Mouse (Mus musculus) hindbrain, embryonic 16.5 days (tissue): Measurements from ENCODE around the gene Phpt1. TPM values are rescaled to one million over a fixed set of nuclear protein-coding genes. Genes with fewer than 3 reads are reported as not detected.

Experiments used
- ATAC-seq: fragments of 200-750 bp; cut with Nextera tagmentation; 2 replicates; pipeline ENCODE4 v1.8.0; 2017; ENCODE audit warnings: moderate TSS enrichment, moderate library complexity
- H3K27ac ChIP-seq: fragments of 300-500 bp; sonication (generic); 2 replicates; pipeline ENCODE4 v1.5.1; 2014; ENCODE audit warnings: low read depth, mild to moderate bottlenecking, control low read depth, low read length, moderate library complexity
- H3K27me3 ChIP-seq: fragments of 300-500 bp; sonication (generic); replicated peaks from 2 replicates; pipeline ENCODE4 v1.6.1; 2014; ENCODE audit warnings: low read length; ENCODE audit not compliant: control insufficient read depth, insufficient read depth
- H3K36me3 ChIP-seq: fragments of 300-500 bp; sonication (generic); 2 replicates; pipeline ENCODE4 v1.6.1; 2014; ENCODE audit warnings: mild to moderate bottlenecking, low read length, moderate library complexity, mixed read lengths; ENCODE audit not compliant: control insufficient read depth, insufficient read depth
- H3K4me1 ChIP-seq: fragments of 300-500 bp; sonication (generic); 2 replicates; pipeline ENCODE4 v1.6.1; 2014; ENCODE audit warnings: low read depth, low read length; ENCODE audit not compliant: control insufficient read depth, insufficient read depth
- H3K4me2 ChIP-seq: fragments of 300-500 bp; sonication (generic); 2 replicates; pipeline ENCODE4 v1.6.1; 2014; ENCODE audit warnings: mild to moderate bottlenecking, low read length, control low read depth, moderate library complexity
- H3K4me3 ChIP-seq: fragments of 300-500 bp; sonication (generic); 2 replicates; pipeline ENCODE4 v1.5.1; 2014; ENCODE audit warnings: mild to moderate bottlenecking, low read length, control low read depth, moderate library complexity
- H3K9ac ChIP-seq: fragments of 300-500 bp; sonication (generic); 2 replicates; pipeline ENCODE4 v1.6.1; 2014; ENCODE audit warnings: low read depth, mild to moderate bottlenecking, control low read depth, low read length, moderate library complexity
- H3K9me3 ChIP-seq: fragments of 300-500 bp; sonication (generic); 2 replicates; pipeline ENCODE4 v1.6.1; 2014; ENCODE audit warnings: mild to moderate bottlenecking, low read length, moderate library complexity; ENCODE audit not compliant: control insufficient read depth
- WGBS: fragments of 180-500 bp; shearing (Covaris S2); extraction: QIAGEN DNeasy Blood & Tissue Kit; methylation state at CpG from one replicate; pipeline ENCODE4 v1.1.7; 2014; 5-methylcytosine and 5-hydroxymethylcytosine counted together
- polyA plus RNA-seq: library from polyadenylated mRNA; unstranded; fragments of >200 nt; fragmentation: Nextera tagmentation; extraction: Ambion mirVana; gene quantifications from 2 replicates; pipeline ENCODE4 v1.2.1, GENCODE M21; 2015

Gene Phpt1
- polyA plus RNA-seq, 1 experiment from 2014 or later: 178 TPM

DNA sequence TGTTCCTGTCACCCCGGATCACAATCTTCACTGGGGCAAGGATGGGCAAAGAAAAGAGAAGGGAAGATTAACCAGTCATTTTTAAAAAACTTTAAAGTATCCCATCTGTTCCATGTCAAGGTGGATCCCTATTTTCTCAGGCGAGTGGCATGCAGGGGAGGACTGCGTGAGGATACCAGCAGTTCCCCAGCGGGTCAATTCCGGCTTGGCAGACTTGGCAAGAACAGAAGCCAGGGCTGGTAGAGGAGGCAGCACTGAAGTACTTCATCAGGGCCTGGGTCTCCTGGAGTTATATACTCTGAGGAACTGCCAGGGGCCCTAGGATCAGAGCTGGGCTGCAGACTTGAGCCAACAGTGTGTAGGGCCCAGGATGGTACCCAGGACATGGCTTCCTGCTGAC, 27.5 kb upstream of the Phpt1 start:
- ATAC-seq: no peak
- Histone ChIP-seq H3K4me2 (no peak overlapping the region), H3K27me3 (no peaks in the 10 kb centered on the region), H3K27ac (no peak overlapping the region), H3K4me3 (no peak overlapping the region), H3K9me3 (no peaks in the 10 kb centered on the region), H3K4me1 (peaks cover 16% of the 10 kb centered on the region), H3K36me3 (peaks cover 35% of the 10 kb centered on the region), H3K9ac (no peak overlapping the region)
- 91% methylated on average over 5 of the region's 5 CpGs for WGBS

DNA sequence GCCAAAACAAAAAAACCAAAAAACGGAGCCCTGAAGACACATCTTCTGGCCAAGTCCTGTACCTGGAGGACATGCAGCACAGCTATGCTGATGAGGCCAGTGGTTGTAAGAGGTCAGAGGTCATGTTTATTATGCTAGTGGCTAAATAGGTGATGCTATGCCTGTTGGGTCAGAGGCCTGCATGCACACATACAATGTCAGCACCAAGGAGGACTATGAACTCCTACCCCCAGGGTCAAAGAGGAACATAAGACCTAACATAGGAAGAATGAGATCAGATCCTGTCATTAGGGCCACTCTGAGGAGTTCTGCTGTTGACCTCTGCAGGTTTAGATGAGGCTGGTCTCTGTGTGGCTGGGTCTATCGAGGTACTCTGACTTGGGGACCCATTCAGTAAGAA, 25.0 kb upstream of the Phpt1 start:
- Histone ChIP-seq H3K4me2 (no peak overlapping the region), H3K36me3 (peaks cover 58% of the 10 kb centered on the region), H3K4me3 (no peak overlapping the region), H3K27ac (no peak overlapping the region), H3K9me3 (no peaks in the 10 kb centered on the region), H3K9ac (no peak overlapping the region), H3K4me1 (no peaks in the 10 kb centered on the region), H3K27me3 (no peaks in the 10 kb centered on the region)
- no peak for ATAC-seq
- WGBS: 86% methylated on average over 2 of the region's 2 CpGs

DNA sequence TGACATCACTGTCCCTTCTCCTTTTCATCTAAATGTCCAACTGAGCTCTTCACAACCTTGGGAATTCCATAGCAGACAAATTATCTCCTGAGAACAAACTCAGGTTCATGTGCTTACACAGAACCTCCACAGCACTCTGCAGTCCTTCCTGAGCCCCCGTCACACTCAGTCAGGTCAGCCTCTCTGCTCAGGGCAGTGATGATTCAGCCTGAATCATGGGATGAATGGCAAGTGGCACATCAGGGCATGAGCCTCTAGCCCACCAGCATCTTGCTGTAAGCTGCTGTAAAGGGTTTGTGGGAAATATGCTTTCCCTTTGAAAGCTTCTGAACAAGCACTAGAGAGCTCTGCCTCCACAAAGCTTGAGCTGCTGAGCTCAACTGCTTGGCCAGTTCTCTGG, 23.7 kb upstream of the Phpt1 start:
- Histone ChIP-seq H3K27me3 (no peaks in the 10 kb centered on the region), H3K4me1 (no peaks in the 10 kb centered on the region), H3K9ac (no peak overlapping the region), H3K4me3 (no peak overlapping the region), H3K36me3 (peaks cover 60% of the 10 kb centered on the region), H3K9me3 (no peaks in the 10 kb centered on the region), H3K4me2 (no peak overlapping the region), H3K27ac (no peak overlapping the region)
- ATAC-seq: no peak
- WGBS: 100% methylated on average over 1 of the region's 1 CpGs

DNA sequence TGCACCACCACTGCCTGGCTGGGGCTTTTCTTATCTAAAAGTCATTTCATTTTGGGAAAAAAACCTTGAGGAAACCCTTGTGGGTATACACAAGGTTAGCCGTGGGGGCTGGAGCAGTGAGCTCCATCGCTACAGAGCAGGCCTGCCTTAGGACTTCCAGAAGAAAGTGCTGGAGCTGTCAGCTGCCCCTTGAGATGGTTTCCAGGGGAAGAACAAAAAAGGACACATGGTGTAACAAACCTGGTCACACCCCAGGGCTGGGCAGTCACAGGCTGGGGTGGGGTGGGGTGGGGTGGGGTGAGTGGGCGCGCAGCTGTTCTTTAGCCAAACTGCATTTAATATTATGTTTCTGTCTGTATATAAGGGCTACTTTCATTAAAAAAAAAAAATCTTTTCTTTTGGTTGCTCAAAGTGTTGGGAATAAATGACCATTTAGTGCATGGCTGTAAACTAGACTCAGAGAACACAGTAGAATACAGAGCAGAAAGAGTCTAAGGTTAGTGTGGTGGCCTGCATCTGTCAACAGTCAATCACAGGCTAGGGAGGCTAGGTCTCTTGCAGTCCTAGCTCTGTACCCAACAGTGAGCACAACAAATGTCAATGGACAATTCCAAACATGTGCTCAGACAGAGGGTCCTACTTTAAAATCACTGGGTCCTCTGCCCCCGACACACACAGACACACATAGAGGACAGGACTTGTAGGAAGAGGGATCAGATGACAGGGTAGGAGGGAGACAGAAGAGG, 21.9 kb upstream of the Phpt1 start:
- Histone ChIP-seq H3K4me1 (no peaks in the 10 kb centered on the region), H3K36me3 (peaks cover 70% of the 10 kb centered on the region), H3K27ac (no peak overlapping the region), H3K4me3 (no peak overlapping the region), H3K9ac (no peak overlapping the region), H3K9me3 (no peaks in the 10 kb centered on the region), H3K4me2 (no peak overlapping the region), H3K27me3 (no peaks in the 10 kb centered on the region)
- WGBS: 95% methylated on average over 5 of the region's 5 CpGs
- no peak for ATAC-seq

DNA sequence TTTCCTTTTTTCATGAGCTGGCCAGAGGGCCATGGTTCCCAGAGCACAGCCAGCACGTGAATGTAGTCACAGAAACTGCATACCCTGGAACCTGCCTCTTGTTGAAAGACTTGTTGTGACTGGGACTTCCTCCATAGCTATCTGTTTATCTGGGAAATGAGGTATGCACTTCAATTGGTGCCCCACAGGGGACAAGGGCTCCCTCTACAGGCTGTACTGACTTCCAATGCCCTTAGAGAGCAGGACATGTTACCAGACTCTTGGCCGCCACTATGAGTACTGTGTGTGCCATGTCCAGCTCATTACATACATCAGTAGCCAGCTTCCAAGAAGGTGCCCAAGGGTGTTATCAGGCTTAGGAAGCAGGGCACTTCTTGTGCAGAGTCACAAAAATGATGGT, 16.8 kb upstream of the Phpt1 start:
- H3K27ac ChIP-seq: no peak overlapping the region
- H3K9ac ChIP-seq: no peak overlapping the region
- no peaks in the 10 kb centered on the region for H3K27me3 ChIP-seq
- peaks cover 41% of the 10 kb centered on the region for H3K36me3 ChIP-seq
- H3K4me3 ChIP-seq: no peak overlapping the region
- WGBS: 90% methylated on average over 2 of the region's 2 CpGs
- H3K4me2 ChIP-seq: no peak overlapping the region
- no peak for ATAC-seq
- no peaks in the 10 kb centered on the region for H3K4me1 ChIP-seq
- no peaks in the 10 kb centered on the region for H3K9me3 ChIP-seq

DNA sequence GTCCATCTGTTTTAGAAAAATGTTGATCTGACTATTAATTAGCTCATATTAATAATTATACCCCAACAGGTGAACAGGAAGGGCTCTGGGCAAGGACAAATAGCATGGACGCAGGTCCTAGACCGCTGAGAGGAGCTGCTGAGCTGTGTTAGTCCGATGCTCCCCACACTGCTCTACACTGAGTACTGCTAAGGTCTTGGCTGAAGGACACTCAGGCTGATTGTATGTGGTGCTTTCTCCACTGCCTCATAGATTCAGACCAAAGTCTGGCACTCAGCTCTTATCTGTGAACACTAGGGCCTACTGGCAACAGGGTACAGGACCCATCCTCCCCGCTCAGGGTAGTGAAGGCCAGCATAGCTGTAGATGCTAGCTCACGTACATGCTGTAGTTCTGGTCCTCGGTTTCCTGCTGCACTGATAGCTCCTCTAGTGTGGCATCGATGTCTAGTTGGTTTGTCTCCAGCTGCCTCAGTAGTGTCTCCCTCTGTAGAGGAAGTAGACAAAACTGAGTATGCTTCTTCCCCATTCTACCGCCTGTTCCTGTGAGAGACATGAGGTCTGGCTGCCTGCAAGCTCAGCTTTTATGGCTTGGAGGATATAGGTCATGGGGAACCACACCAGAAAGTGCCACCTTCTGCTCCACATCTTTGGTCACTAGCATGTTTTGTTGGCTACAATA, 13.3 kb upstream of the Phpt1 start:
- no peak overlapping the region for H3K4me3 ChIP-seq
- H3K4me1 ChIP-seq: no peaks in the 10 kb centered on the region
- H3K27me3 ChIP-seq: no peaks in the 10 kb centered on the region
- H3K9me3 ChIP-seq: no peaks in the 10 kb centered on the region
- ATAC-seq: no peak
- no peak overlapping the region for H3K27ac ChIP-seq
- WGBS: 97% methylated on average over 8 of the region's 8 CpGs
- peaks cover 33% of the 10 kb centered on the region for H3K36me3 ChIP-seq
- no peak overlapping the region for H3K9ac ChIP-seq
- no peak overlapping the region for H3K4me2 ChIP-seq

DNA sequence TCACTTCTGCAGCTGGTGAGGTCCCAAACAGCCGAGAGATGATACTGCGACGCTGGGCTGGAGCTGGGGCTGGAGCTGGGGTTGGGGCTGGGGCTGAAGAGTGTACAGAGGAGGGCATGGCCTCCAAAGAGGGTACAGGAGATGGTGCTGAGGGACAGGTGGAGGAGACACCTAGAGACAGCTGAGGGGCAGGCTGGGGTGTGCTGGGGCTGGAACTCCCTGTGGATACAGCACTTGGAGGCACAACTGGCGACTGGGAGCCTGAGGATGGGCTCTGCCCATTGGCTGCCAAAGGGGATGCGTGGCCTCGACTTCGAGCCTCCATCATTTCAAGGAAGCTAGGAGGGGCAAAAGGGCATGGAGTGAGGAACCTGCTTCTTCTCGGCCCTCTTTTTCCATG, 12.3 kb upstream of the Phpt1 start:
- Histone ChIP-seq H3K4me3 (no peak overlapping the region), H3K36me3 (peaks cover 30% of the 10 kb centered on the region), H3K9ac (no peak overlapping the region), H3K4me2 (no peak overlapping the region), H3K4me1 (peaks cover 6% of the 10 kb centered on the region), H3K9me3 (no peaks in the 10 kb centered on the region), H3K27me3 (no peaks in the 10 kb centered on the region), H3K27ac (no peak overlapping the region)
- no peak for ATAC-seq
- WGBS: 94% methylated on average over 8 of the region's 8 CpGs

DNA sequence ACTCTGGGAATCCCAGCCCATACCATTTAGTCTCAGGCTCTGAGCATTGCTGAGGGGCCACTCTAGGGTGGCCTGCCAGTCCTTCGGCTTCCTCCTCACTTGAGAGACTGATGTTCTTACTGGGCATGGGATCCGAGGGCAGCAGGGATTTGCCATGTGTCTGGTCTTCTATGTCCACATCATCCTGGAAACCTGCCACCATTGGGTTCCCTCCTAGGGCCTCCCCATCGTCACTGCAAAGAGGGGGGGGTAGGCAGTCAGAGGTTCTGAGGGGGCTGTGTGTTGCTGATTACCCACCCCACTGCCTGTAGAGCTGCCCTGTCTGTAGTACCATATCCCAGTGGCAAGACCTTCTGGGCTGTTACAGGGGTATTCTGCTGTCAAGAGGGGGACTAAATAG, 10.6 kb upstream of the Phpt1 start:
- Histone ChIP-seq H3K36me3 (peaks cover 20% of the 10 kb centered on the region), H3K4me2 (no peak overlapping the region)

DNA sequence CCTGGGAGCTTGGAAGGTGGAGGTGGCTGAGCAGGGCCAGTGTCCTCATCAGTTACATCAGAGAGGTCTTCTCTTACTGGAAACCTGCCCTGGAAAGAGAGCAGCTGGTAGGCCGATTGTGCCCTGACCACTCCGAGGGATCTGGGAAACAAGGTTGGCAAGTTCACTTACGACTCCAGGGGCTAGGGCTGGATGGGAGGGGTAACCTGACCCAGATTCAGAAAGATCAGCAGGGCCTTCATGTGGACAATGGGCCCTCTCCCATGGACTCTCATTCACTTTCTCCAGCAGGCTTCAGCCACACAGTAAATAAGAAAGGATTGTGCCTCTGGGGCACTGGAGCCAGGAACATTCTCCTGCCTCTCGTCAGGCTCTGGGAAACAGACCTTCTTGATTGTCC, 9.8 kb upstream of the Phpt1 start:
- no peak overlapping the region for H3K4me3 ChIP-seq
- peaks cover 20% of the 10 kb centered on the region for H3K36me3 ChIP-seq
- ATAC-seq: no peak
- H3K27me3 ChIP-seq: peaks cover 10% of the 10 kb centered on the region
- H3K4me2 ChIP-seq: no peak overlapping the region
- no peak overlapping the region for H3K9ac ChIP-seq
- WGBS: 86% methylated on average over 4 of the region's 4 CpGs
- H3K27ac ChIP-seq: no peak overlapping the region
- H3K9me3 ChIP-seq: no peaks in the 10 kb centered on the region
- peaks cover 28% of the 10 kb centered on the region for H3K4me1 ChIP-seq

More for the DNA sequence above, 10.6 kb upstream of the Phpt1 start:
- Histone ChIP-seq H3K9ac (no peak overlapping the region), H3K4me1 (peaks cover 20% of the 10 kb centered on the region), H3K4me3 (no peak overlapping the region), H3K27ac (no peak overlapping the region), H3K27me3 (peaks cover 3% of the 10 kb centered on the region), H3K9me3 (no peaks in the 10 kb centered on the region)
- no peak for ATAC-seq
- WGBS: 88% methylated on average over 3 of the region's 3 CpGs
